Mouse (Mus musculus) liver, adult 2 months (tissue): Measurements from ENCODE around the gene Cluh. TPM values are rescaled to one million over a fixed set of nuclear protein-coding genes. Genes with fewer than 3 reads are reported as not detected.

ENCODE experiments used
- DNase-seq: peaks from one replicate; pipeline ENCODE4 v3.0.0-alpha.2; 2011; ENCODE audit warnings: low read depth, low spot score; ENCODE audit errors: extremely low read depth
- H3K27ac ChIP-seq: fragments of 200-500 bp; replicated peaks from 2 replicates; pipeline ENCODE4 v1.5.1; 2012; ENCODE audit warnings: low read depth, mild to moderate bottlenecking, control low read depth, inconsistent platforms, low read length; ENCODE audit not compliant: insufficient read depth
- H3K27me3 ChIP-seq: fragments of 200-500 bp; 2 replicates; pipeline ENCODE4 v1.6.1; 2012; ENCODE audit warnings: mild to moderate bottlenecking, moderate library complexity, low read length, inconsistent platforms; ENCODE audit not compliant: control insufficient read depth, insufficient read depth
- H3K36me3 ChIP-seq: fragments of 200-500 bp; 2 replicates; pipeline ENCODE4 v1.6.1; 2012; ENCODE audit warnings: low read length, inconsistent platforms; ENCODE audit not compliant: control insufficient read depth, insufficient read depth
- H3K4me1 ChIP-seq: fragments of 200-500 bp; 2 replicates; pipeline ENCODE4 v1.6.1; 2011; ENCODE audit warnings: low read length; ENCODE audit not compliant: control insufficient read depth, insufficient read depth
- H3K4me3 ChIP-seq: fragments of 200-500 bp; 2 replicates; pipeline ENCODE4 v1.5.1; 2011; ENCODE audit warnings: low read depth, mild to moderate bottlenecking, control low read depth, low read length, moderate library complexity; ENCODE audit not compliant: insufficient read depth
- H3K79me2 ChIP-seq: fragments of 200-500 bp; 2 replicates; pipeline ENCODE4 v1.6.1; 2012; ENCODE audit warnings: inconsistent platforms, mild to moderate bottlenecking, low read length, moderate library complexity; ENCODE audit not compliant: control insufficient read depth, insufficient read depth
- H3K9ac ChIP-seq: fragments of 200-500 bp; 2 replicates; pipeline ENCODE4 v1.6.1; 2012; ENCODE audit warnings: low read depth, mild to moderate bottlenecking, control low read depth, inconsistent platforms, low read length
- CTCF ChIP-seq: fragments of 200-500 bp; IDR thresholded peaks from 2 replicates; pipeline ENCODE4 v1.5.1; 2011; ENCODE audit warnings: low read depth, low read length, control low read depth
- POLR2A ChIP-seq: fragments of 200-500 bp; IDR thresholded peaks from 2 replicates; pipeline ENCODE4 v1.6.1; 2011; ENCODE audit warnings: low read length, control low read depth; ENCODE audit not compliant: insufficient read depth; ENCODE audit errors: extremely low read depth
- WGBS: fragments of 180-500 bp; shearing (Covaris S2); methylation state at CpG from one replicate; pipeline ENCODE4 v1.1.7; 2018; 5-methylcytosine and 5-hydroxymethylcytosine counted together
- polyA plus RNA-seq: library from polyadenylated mRNA; depleted of rRNA; stranded (reverse); fragments of >200 nt; gene quantifications from 2 replicates; pipeline ENCODE4 v1.2.3, GENCODE M21; 2012; rRNA removed
- total RNA-seq: library from RNA; depleted of rRNA; stranded (reverse); fragments of >200 nt; gene quantifications from 2 replicates; pipeline ENCODE4 v1.2.3, GENCODE M21; 2014; rRNA removed

Cluh gene
- total and polyA plus RNA-seq, 2 experiments, result 74.3 to 139 TPM

DNA sequence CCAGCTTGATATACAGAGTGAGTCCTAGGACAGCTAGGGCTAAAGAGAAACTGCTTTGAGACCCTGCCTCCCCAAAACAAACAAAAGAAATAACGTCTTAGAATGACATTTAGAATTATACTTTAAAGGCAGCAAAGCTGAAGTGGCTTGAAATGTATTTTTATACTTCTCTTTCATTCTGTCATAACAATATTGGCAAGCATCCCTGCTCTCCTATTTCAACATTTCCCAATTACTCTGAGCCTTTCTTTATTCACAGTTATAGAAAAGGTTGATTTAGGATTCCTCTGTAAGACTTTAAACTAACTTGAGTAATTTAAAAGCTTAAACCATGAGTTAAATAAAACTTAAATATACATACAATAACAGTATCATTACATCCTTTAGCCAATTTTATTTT is 42.9 kb downstream of the Cluh start:
- H3K4me1 ChIP-seq, result no peaks in the 10 kb centered on the region
- H3K9ac ChIP-seq, result no peak overlapping the region
- no peak for DNase-seq
- H3K79me2 ChIP-seq, result peaks cover 6% of the 10 kb centered on the region; the same call in 1 of the 2 replicates
- 31% methylated on average over 1 of the region's 1 CpGs for WGBS
- no peaks in the 10 kb centered on the region for H3K27me3 ChIP-seq
- H3K27ac ChIP-seq, result no peak overlapping the region
- H3K36me3 ChIP-seq, result peaks cover 21% of the 10 kb centered on the region
- no peak overlapping the region for H3K4me3 ChIP-seq
- TF ChIP-seq CTCF (no peak), POLR2A (no peak)

DNA sequence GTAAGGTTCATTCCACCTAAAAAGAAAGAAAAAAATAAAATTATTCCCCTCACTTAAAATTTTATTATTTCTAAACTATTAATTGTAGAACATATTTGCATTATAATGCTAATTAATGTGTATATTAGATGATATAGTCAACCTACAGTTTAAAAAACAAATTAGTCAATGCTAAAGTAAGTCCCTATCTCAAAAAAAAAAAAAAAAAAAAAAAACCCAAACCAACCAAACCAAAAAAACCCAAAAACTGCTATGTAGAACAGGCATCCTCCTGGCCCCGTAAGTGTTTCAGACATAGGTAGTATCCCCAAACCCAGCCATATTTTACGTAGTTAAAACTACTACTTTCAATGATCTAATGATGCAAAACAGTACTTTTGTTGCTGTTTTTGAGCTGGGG is 50.2 kb downstream of the Cluh start:
- no peaks in the 10 kb centered on the region for H3K27me3 ChIP-seq
- no peak overlapping the region for H3K9ac ChIP-seq
- peaks cover 15% of the 10 kb centered on the region for H3K36me3 ChIP-seq
- TF ChIP-seq CTCF (no peak), POLR2A (no peak)
- peaks cover 4% of the 10 kb centered on the region for H3K4me1 ChIP-seq
- no peak for DNase-seq
- no peak overlapping the region for H3K27ac ChIP-seq
- peaks cover 17% of the 10 kb centered on the region; the same call in 1 of the 2 replicates for H3K79me2 ChIP-seq
- WGBS, result 99% methylated on average over 2 of the region's 2 CpGs
- no peak overlapping the region for H3K4me3 ChIP-seq

DNA sequence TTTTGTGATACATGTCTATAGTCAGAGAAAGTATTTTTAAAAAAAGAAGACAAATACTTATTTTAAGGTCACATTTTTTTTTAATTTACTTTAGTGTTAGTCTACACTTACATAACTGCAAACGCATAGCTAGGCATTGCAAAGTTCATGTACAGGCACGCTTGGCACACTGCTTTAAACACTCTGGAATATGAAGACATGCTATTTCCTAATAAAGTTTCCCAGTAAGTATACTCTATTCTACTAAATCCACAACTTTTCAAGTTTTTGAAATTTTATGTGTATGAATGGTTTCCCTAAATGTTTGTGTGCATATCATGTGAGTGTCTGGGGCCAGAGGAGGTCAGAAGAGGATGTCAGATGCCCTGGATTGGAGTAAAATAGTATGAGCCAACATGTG is 54.8 kb downstream of the Cluh start:
- no peak overlapping the region for H3K9ac ChIP-seq
- H3K27ac ChIP-seq, result no peak overlapping the region
- 30% methylated on average over 2 of the region's 2 CpGs for WGBS
- DNase-seq, result peak; percentile 67
- H3K4me3 ChIP-seq, result no peak overlapping the region
- H3K79me2 ChIP-seq, result peaks cover 24% of the 10 kb centered on the region
- H3K4me1 ChIP-seq, result peaks cover 12% of the 10 kb centered on the region
- peaks cover 2% of the 10 kb centered on the region for H3K36me3 ChIP-seq
- no peaks in the 10 kb centered on the region for H3K27me3 ChIP-seq
- TF ChIP-seq CTCF (no peak), POLR2A (no peak)

- no peak overlapping the region for H3K27ac ChIP-seq
- no peak for DNase-seq
- H3K4me3 ChIP-seq, result no peak overlapping the region
- 37% methylated on average over 1 of the region's 1 CpGs for WGBS
- peaks cover 28% of the 10 kb centered on the region for H3K79me2 ChIP-seq
- peaks cover 13% of the 10 kb centered on the region for H3K4me1 ChIP-seq
- H3K9ac ChIP-seq, result no peak overlapping the region
- H3K36me3 ChIP-seq, result no peaks in the 10 kb centered on the region
- no peaks in the 10 kb centered on the region for H3K27me3 ChIP-seq
- no peak for TF ChIP-seq CTCF
- TF ChIP-seq POLR2A, result no peak
These were observed 59.5 kb downstream of the Cluh start for GRCm38 (mm10) chr11:74708781-74709180.

- 87% methylated on average over 1 of the region's 1 CpGs for WGBS
- Histone ChIP-seq H3K79me2 (peaks cover 30% of the 10 kb centered on the region), H3K36me3 (no peaks in the 10 kb centered on the region), H3K27ac (no peak overlapping the region), H3K27me3 (no peaks in the 10 kb centered on the region), H3K4me1 (peaks cover 11% of the 10 kb centered on the region), H3K9ac (no peak overlapping the region), H3K4me3 (no peak overlapping the region)
- no peak for DNase-seq
- TF ChIP-seq POLR2A (no peak), CTCF (no peak)
These were observed 61.4 kb downstream of the Cluh start for GRCm38 (mm10) chr11:74710671-74711070.

DNA sequence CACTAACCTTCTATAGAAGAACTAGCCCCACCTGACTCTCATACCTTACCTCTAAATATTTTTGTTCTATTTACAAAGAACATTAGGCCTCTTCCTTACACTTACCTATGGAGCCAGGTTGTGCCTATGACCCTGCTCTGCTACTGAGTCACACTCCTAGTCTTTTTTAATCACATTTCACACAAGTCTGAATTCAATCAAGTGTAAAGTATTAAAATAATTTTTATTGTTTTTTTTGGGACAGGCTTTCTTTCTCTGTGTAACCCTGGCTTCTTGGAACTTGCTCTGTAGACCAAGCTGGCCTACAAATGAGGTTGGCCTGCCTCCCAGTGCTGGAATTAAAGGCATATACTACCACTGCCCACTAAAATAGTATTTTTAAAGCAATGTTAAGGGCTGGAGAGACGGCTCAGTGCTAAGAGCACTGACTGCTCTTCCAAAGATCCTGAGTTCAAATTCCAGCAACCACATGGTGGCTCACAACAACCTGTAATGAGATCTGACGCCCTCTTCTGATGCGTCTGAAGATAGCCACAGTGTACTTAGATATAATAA is 66.8 kb downstream of the Cluh start:
- Histone ChIP-seq H3K4me1 (peaks cover 15% of the 10 kb centered on the region), H3K4me3 (no peak overlapping the region)

More for the DNA sequence above, 66.8 kb downstream of the Cluh start:
- Histone ChIP-seq H3K27ac (no peak overlapping the region), H3K79me2 (peaks cover 26% of the 10 kb centered on the region), H3K9ac (no peak overlapping the region), H3K36me3 (no peaks in the 10 kb centered on the region), H3K27me3 (no peaks in the 10 kb centered on the region)
- 10% methylated on average over 3 of the region's 3 CpGs for WGBS
- TF ChIP-seq POLR2A (no peak), CTCF (no peak)
- DNase-seq, result peak; percentile 65

Other genes with a start within 250 kb of the Cluh start
- gene Rap1gap2, start 38.6 kb upstream of the Cluh start, total RNA-seq, result 0.46 and 0.67 TPM in 2 replicates
- gene Rap1gap2, start 38.6 kb upstream of the Cluh start, polyA plus RNA-seq, result 0.37 and 0.48 TPM in 2 replicates
- gene Ccdc92b, start 29.9 kb upstream of the Cluh start, total RNA-seq, result 0.09 TPM in 1 of 2 replicates, not detected in the other
- gene Ccdc92b, start 29.9 kb upstream of the Cluh start, polyA plus RNA-seq, result 0.02 and 0.06 TPM in 2 replicates
- gene Pafah1b1, start 75.2 kb downstream of the Cluh start, total RNA-seq, result 37.2 and 40.6 TPM in 2 replicates
- gene Pafah1b1, start 75.2 kb downstream of the Cluh start, polyA plus RNA-seq, result 8.1 and 8.9 TPM in 2 replicates
- gene Mettl16, start 121.3 kb downstream of the Cluh start, total RNA-seq, result 4.5 and 5.1 TPM in 2 replicates
- gene Mettl16, start 121.3 kb downstream of the Cluh start, polyA plus RNA-seq, result 2.7 and 3.4 TPM in 2 replicates
- gene Mnt, start 181.4 kb downstream of the Cluh start, total RNA-seq, result 1.0 and 1.1 TPM in 2 replicates
- 4.1 and 4.7 TPM in 2 replicates for gene Mnt, start 181.4 kb downstream of the Cluh start, polyA plus RNA-seq
- 1.5 and 3.3 TPM in 2 replicates for gene Sgsm2, start 247.6 kb downstream of the Cluh start, total RNA-seq
- gene Sgsm2, start 247.6 kb downstream of the Cluh start, polyA plus RNA-seq, result 7.5 and 10.3 TPM in 2 replicates
- gene Tsr1, start 248.6 kb downstream of the Cluh start, total RNA-seq, result 9.0 and 10.1 TPM in 2 replicates
- gene Tsr1, start 248.6 kb downstream of the Cluh start, polyA plus RNA-seq, result 3.8 and 4.9 TPM in 2 replicates